Mouse (Mus musculus) layer of hippocampus, postnatal 14 days (tissue): ENCODE data around the gene Slc44a1. TPM values are rescaled to one million over a fixed set of nuclear protein-coding genes. Genes with fewer than 3 reads are reported as not detected.

Source experiments
- DNase-seq, 2 experiments: peaks; one replicate each; pipeline ENCODE4 v3.0.0; 2021 to 2022; ENCODE audit warnings: low spot score in 2 of 2, mixed read lengths in 1 of 2
- long read RNA-seq, 2 experiments: library from polyadenylated mRNA; stranded (forward); transcript quantifications; one replicate each; pipeline ENCODE4 v2.0.0; 2021
- total RNA-seq, 2 experiments: library from RNA; stranded (reverse); gene quantifications; 2 replicates each; pipeline ENCODE4 v1.2.3; 2021

Gene Slc44a1
- total RNA-seq: 100 to 1,000 TPM; 101 to 110 TPM
- long read RNA-seq, experiment 1, full-length matches to known transcripts: 86 of 108 reads
- long read RNA-seq, experiment 1, partial matches to known transcripts: 7 of 108 reads
- long read RNA-seq, experiment 1, other reads (novel, unspliced or antisense): 15 of 108 reads
- long read RNA-seq, experiment 2, full-length matches to known transcripts: 83 of 105 reads
- long read RNA-seq, experiment 2, partial matches to known transcripts: 6 of 105 reads
- long read RNA-seq, experiment 2, other reads (novel, unspliced or antisense): 16 of 105 reads

DNA sequence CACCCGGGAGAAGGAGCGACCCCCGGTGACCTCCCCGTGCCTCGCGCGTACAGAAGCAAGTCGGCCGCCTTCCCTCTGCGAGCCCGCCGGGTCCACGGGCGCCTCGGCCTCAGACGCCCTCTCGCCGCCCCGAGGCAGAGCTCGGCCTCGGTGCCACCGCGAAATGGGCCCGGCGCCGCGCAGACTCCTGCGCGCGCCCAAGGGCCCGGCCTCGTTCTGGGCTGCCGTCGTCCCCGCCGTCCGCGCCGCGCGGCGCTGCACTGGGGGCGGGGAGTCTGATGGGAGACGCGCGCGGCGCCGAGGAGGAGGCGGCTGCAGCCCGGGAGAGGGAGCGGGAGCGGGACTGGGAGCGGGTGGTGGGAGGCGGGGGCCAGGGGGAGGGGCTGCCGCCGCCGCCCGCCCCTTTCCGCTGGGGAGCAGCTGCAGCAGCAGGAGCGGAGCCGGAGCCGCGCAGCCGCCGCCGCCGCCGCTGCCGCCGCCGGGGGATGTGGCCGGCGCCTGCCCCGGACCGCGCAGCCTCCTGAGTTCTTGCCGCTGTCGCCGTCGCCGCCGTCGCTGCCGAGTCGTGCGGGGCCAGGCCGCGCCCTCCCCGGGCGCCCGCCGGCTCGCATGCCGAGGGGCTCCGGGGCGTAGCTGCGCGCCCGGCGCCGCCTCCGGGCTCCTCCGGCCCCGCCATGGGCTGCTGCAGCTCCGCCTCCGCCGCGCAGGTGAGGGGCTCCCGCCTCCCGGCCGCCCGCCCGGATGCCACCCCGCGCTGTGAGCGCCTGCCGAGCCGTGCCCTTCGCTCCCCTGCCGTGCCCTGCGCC is at the start of gene Slc44a1:
Gene Slc44a1 (plus strand): TSS at position 404 of the 806 bp plus-strand sequence.
- DNase-seq: peak; percentile 75 to 88

DNA sequence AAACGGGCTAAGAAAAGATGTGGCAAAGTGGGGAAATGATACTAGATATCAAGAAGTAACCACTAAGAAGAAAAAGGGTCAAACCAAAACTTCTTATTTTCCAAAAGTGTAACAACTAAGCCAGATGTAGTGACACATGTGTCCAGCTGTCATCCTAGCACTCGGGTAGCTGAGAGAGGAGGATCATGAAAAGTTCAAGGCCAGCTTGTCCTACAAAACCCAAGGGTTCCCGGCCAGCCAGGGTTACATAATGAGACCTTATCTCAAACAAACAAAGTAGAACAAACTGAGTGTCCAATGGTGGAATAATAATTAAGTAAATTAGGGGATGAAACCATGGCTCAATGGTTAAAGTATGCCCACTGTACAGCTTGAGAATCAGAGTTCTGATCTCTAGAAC is 45.2 kb upstream of the Slc44a1 start:
- DNase-seq: no peak

DNA sequence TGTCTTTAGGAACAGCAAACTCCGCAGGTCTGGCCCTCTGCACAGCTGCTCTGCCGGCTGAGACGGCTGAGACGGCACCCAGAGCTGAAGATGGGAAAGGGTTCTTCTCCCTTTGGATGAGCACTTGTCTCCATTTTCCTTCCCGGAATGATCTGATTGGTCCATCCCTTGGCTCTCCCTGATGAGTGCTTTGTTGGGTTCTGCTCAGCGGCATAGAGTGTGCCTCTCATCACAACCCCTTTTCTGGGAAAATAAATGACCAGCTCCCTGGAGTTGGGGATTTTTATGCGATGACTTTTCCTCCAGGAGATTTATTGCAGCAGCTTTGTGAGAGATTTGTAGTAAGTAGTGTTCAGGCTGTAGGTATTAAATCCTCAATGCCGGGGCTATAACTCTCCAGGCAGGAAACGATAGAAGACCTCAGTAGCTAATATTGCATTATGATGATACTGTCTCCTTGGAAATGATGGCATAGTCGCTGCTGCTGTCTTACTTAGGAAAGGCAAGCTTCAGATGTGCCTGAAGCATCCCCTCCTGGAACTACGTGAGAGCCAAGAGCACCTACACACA is 43.5 kb upstream of the Slc44a1 start:
- no peak for DNase-seq

DNA sequence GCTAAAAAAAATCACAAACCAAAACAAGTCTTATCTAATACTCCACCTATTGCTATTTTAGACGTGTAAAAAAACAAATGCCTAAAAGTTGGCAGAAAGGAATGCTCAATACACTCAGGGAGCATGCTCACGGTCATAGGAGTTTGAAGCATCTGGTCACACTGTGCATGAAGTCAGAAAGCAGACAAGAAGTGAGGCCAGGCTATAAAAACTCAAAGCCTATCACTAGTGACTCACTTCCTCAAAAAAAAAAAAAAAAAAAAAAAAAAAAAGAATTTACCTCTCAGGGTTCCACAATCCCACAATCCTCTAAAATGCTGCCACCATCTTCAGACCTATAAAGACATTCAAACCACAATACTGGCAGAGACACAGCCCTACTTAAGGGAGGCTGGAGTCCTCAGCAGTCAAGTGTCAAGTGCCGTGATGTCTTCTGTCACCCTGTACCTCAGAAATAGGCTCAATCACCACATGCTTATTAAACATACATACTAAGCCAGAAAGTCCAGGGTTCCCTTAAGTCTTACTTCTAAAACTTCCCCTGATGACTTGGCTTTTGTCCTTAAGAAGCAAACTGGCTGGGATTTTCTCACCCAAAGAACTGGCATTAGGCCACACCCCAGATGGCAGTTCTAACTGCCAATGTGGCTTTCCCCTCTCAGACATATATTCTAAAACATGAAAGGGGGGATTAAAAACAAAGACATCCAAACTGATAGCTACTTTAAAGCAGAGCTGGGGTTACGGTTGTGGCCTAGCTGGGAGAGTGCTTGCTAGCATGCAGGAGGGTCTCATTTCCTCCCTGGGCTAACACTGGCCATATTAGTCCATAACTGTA is 42.7 kb upstream of the Slc44a1 start:
- DNase-seq: no peak

DNA sequence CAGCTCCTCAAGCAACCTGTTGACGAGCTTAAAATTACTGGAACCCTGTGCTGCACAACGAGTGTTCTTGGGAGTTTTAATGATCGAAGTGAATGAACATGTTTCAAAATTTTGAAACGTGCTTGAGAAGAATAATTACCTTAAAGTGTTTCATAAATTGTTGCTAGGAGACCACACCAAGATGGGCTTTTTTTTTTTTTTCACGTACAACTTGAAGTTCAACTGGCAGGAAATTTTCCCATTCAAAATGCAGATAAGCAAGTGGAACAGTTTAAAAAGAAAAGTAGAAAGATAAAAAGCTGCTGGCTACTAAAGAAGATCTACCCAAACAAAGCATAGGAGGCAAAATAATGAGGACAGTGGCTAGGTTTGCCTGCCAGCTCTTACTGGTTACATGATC is 41.7 kb upstream of the Slc44a1 start:
- no peak for DNase-seq

DNA sequence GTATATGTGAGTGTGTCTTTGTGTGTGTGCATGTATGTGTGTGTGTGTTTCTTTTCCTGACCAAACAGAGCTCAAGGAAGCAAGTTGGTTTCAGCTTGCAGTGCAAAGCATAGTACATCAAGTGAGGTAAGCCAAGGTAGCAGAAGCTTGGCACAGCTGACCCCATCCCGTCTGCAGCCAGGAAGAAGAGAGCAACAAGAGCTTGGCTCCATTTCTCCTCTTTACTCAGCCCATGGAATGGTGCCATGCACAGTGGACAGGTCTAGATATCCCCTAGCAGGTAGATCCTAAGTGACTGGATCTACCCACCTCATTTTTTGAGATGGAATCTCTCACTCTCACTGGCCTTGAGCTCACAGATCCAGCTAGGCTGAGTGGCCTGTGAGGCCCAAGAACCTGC is 40.8 kb upstream of the Slc44a1 start:
- no peak for DNase-seq

DNA sequence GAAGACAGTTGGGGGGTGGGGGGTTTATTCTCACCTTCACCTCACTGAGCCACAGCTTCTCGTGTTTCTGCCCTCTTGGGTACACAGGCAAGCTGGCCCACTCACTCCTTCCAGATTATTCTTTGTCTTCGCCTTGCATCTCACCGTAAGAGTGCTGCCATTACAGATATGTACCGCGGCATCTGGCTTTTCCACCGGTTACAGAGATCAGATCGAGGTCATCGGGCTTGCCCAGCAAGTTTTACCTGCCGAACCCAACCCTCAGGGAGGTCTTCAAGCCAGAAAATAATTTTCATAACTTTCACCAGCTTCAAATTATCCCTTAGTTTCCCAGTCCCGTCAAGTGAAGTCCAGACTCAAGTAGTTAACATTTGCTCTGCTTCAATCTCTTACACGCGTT is 36.8 kb upstream of the Slc44a1 start:
- DNase-seq: no peak

DNA sequence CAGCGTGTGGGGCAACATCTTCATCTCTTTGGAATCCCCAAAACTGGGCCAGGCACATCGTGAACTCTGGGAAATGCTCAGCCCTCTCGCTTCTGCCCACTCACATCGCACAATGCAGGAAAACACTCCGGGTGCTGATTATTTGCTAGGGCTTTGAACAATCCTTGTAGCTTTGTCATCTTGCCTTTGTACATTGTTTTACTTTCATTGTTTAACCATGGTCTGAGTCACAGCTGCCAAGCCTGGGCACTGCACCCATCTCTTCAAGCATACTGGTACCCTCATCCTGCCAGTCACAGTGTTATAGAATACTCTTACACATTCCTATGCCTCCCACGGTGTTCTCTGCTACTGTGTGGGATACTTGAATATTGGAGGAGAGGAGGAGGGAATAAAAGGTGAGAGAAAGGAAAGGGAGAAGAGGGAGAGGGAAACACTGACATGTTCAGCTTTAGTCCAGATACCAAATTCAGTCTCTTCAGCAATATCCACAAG is 35.7 kb upstream of the Slc44a1 start:
- DNase-seq: no peak

DNA sequence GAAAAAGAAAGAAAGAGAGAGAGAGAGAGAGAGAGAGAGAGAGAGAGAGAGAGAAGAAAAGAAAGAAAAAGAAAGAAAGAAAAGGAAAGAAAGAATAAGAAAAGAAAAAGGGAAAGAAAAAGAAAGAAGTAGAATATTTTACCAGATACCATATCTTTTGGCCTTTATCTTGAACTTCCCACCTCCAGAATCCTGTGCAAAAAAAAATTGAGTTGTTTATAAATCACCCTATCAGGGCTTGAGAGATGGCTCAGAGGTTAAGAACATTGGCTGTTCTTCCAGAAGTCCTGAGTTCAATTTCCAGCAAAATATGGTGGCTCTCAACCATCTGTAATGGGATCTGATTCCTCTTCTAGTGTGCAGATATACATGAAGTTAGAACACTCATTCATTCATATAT is 33.3 kb upstream of the Slc44a1 start:
- DNase-seq: no peak

DNA sequence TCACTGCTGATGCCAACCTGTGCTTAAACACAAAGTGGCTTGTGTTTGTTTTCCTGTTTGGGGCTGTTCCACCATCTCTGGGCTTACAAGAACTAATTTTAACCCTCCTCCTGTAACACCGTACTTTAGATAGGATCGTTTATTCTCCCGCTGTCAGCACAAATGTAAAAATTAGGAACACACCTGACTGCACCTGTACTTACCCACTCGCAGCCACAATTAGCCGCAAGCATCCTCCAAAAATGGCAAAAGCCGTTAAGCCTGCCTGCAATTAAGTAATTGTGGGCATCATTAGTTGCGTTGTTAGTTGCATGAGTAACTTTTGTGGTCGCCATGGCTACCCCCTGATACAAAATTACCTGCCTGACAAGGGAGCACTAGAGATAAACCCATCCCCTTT is 31.4 kb upstream of the Slc44a1 start:
- no peak for DNase-seq

DNA sequence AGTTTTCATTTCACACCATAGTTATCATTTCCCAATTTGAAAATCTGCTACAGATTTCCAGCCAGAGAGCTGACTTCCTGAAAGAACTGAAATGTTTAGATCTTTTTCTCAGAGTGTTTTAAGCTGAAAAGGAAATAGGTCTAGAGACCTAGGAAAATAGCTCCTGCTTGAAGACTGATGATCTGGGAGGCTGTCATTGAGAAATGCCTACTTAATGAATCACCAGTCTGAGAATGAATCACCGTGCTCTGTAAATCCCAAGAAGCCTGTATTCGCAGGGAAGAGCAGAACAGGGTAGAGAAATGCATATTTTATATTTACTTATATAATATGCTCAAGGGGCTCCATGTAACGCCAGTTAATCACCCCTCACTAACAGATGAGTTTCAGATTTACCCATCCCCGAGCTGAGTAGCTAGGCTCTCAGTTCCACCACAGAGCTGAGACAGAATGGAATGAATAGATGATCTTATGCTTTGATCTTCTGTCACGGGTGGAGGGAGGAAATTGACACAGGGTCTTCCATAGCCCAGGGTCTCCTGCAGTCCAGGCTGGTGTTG is 30.6 kb upstream of the Slc44a1 start:
- no peak for DNase-seq

DNA sequence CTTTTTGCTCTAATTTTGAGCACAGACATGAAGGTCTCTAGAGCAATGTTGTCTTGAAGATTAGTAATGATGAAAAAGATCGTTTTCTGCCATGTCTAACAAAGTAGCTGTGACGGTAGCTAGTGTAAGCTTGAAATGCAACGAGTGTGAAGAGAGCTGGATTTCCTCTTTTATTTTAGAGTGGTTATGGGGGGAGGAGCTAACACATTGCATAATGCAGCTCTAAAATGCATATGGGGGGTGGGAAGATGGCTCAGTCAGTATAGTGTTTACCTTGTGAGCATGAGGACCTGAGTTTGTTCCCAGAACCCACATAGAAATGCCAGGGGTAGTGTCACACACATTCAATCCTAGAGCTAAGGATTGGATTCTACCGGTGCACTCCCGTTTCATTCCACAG is 29.5 kb upstream of the Slc44a1 start:
- DNase-seq: no peak

DNA sequence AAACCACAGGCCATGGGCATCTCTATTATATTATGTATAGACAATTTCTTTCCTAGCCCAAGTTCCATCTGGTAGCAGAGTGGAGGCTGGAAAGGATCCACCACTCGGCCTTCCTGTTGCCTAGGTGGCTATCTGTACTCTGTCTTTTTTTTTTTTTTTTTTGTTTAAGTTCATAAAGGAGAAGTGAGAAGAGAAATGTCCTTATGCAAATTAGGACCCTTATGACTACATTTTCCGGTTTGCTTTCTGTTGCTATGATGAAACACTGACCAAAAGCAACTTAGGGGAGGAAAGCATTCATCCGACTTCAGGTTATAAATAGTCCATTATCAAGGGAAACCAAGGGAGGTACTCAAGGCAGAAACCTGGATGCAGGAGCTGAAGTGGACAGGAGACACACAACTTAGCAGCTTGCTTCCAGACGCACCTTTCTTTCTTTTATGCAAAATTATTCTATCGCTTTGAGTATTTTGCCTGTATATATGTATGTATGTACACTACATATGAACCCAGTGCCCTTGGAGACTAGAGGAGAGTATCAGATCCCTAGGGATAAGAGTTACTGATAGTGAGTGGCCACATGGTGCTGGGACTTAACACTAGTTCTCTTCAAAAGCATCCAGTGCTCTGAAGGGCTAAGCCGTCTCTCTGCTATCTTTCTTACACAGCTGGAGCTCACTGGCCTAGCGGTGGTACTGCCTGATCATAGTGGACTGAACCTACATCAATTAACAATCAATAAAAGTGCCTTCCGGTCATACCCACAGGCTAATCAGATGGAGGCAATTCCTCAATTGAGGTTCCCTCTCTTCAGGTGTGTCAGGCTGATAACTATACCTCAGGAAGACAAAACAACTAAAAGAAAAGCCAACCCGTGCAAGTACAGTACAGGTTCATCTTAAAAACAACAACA is 28.0 kb upstream of the Slc44a1 start:
- DNase-seq: no peak

DNA sequence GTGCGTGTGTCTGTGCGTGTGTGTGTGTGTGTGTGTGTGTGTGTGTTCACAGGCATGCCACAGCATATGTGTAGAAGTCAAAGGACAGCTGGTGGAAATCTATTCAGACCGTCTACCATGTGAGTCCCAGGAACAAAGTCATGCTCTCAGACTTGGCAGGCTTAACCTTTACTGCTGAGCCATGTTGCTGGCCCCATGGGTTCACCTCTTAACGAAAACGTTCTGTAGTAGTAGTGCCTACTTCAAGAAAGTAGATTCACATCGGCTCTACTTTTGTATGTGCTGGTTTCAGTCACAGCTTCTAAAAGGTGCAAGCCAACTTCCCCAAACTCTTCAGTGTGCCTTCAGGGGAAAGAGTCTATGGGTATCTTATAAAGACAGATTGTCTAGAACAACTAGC is 27.2 kb upstream of the Slc44a1 start:
- DNase-seq: no peak

DNA sequence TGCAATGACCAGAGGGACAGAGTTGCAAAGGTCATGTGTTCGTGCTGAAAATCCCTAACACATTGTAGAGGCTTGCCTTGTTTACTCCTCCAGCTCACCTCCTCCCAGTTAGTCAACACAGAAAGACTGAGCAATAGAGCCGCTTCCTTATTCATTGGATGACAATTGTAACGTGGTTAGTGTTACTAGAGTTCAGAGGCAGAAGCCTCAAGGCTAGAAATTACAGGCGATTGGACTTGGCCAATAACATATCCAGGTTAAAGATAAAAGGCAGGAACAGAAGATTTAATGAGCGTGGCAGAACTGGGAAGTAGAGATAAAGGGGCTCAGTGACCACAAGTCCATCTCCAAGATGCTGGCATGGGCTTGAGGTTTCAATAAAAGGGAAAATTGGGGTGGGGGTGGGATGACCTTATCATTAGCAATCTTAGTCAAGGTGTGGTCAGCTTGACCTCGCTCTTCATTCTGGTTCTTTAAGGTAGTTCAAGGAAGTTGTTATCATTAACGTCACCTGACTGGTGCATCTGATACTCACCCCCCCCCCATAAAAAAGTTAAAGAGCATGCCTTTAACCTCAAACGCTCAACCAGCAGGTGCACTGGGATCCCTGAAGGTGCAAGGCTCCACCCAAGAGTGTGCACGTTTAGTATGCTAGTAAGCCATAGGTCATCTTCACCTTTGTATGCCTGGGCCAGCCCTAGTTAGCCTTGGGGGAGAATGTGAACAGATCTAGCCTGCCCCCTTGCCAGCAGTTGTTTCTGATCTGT is 26.0 kb upstream of the Slc44a1 start:
- DNase-seq: no peak

DNA sequence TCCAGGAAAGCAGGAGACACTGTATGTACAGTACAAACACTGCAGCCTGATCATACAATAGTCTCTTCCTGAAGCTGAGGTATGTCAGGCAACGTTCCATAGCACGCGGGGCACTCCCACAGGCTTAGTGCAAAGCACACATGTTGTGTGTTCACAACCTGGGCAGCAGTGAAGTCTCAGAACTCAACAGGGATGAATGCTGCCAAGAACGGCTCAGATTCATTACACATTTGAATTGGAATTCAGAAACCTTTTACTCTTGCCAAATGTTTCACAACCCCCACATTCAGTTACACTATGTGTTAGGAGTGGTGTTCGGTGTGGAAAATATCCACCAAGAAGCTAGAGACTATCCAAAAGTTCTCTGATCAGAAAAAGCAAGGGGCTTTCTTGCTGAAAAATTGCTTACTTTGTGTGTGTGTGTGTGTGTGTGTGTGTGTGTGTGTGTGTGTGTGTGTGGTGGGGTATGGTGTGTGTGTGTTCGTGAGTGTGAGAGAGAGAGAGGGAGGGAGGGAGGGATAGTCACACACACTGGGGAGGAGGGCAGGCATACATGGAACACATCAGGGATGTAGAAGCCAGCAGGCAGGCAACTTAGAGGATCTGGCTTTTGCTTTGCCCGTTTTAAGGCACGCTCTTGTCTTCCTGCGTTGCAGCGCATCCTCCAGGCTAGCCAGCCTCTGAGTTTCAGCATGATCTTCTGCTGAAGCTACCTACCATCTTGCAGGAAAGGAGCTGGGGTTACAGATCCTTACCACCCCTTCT is 24.2 kb upstream of the Slc44a1 start:
- DNase-seq: peak in 1 of 2 experiments; percentile 67

DNA sequence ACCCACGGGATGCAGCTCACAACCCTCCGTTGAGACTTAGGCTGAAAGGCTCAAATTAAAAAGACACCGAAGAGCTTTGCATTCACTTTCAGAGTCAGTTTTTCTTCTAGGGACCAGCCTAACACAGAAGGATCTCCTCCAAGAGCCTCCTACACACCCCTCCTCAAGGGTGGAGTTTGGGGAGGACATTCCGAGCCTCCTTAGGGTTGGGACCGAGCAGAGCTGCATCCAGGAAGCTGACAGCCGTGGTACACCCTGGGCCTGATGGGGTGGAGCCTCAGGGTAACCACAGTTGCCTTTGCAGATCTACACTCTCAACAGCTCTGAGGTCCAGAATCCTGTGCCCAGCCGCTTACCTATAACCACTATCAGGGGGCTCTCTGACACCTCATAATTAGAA is 23.3 kb upstream of the Slc44a1 start:
- no peak for DNase-seq

DNA sequence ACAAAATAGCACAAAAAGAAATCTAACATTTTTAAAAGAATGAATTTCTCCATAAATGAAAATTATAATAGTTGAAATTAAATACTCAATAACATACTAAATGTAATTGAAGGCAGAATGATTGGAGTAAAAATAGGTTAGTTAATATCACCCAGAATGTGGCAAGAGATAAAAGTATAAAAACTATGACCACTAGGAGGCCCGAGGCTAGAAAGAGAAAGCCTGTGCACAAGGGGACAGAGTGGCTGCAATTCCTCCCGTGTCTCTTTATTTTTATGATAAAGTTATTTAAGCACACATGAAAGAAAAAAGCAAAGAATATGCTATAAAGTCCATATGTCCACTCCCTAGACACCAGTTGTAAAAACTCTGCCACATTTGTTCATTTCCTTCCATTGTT is 17.4 kb upstream of the Slc44a1 start:
- no peak for DNase-seq
